Mouse (Mus musculus): ENCODE data around the gene Eif4b.

Gene Eif4b

DNA sequence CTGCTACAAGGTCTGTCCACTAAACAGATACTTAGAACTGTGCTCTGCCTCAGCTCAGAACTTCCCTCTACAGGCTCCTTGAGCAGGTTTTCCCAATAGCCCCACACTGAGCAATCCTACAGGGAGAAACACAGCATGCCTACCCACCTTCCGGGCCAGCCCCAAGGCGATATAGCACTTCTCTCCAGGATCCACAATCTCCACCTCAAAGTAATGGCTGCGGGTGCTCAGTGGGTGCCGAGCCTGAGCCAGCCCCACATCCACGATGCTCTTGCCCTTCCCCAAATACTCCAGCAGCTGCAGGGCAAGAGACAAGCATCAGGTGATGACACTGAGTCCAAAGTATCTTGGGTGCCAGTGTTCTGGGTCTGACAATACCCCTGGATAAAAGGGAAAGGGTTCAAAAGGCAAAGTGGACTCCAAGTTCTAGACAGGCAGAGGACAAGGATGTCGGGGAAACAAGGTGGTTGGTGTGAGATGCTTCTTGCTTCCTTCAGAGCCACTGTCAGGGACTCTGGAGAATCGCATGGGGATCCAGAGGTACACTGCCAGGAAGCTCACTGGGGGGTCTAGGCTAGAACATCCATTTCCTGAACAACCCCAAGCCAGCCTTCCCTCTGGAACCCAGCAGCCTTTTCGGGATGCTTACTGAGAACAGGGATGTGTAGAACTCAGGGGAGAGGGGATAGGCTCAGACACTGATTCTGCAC lies 45.7 kb downstream of the Eif4b start:
- DNase-seq: no peak

DNA sequence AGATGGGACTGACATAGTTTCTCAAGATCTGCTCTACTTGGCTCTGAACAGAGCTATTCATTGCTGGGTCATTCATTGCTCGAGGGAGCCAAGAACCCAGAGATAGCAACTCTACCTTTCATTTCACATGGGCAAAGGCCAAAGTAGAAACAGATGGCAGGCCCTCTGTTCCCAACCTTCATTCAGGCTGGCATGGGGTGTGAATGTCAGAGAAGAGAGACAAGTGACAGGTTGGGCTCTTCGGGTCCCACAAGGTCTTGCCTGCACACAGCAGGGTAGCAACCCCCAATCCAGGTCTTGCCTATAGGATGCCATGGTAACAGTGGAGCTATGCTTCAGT lies 46.2 kb downstream of the Eif4b start:
- no peak for DNase-seq

GRCm38 (mm10) chr15:102120530-102120929 lies 47.0 kb downstream of the Eif4b start:
- DNase-seq: peak in 1 of 2 experiments; percentile 55

- DNase-seq: peak; percentile 83 to 87
Observed at GRCm38 (mm10) chr15:102126303-102126702, 52.7 kb downstream of the Eif4b start.

DNA sequence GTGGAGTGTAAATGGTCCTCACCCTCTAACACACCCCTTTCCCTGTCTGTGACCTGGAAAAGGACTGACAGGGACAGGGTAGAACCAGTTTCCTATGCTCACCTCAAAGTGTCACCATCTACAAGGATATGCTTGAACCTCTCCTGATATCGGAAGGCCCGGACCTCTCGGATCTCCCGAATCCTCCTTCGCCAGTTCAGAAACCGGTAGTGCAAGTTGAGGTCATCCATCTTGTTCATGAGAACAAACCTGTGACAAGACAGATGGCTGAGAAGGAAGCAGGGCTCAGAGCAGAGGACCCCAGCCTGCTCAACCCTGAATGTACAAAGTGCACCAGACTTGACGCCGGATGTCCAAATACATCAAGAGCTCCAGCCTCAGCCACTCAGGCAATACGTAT lies 59.7 kb downstream of the Eif4b start:
- peak in 1 of 2 experiments; percentile 58 for DNase-seq

DNA sequence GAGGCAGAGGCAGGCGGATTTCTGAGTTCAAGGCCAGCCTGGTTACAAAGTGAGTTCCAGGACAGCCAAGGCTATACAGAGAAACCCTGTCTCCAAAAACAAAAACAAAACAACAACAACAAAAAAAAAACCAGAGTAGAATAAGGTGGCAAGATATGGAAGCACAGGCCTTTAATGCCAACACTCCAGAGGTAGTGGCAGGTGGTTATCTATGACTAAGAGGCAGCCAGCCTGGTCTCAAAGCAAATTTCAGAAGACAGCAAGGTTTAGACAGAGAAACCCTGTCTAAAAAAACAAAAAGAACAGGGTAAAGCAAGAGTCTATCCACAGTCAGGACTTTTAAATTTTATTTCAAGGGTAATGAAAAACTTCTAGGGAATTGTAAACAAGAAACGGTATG lies 61.1 kb downstream of the Eif4b start:
- DNase-seq: no peak

DNA sequence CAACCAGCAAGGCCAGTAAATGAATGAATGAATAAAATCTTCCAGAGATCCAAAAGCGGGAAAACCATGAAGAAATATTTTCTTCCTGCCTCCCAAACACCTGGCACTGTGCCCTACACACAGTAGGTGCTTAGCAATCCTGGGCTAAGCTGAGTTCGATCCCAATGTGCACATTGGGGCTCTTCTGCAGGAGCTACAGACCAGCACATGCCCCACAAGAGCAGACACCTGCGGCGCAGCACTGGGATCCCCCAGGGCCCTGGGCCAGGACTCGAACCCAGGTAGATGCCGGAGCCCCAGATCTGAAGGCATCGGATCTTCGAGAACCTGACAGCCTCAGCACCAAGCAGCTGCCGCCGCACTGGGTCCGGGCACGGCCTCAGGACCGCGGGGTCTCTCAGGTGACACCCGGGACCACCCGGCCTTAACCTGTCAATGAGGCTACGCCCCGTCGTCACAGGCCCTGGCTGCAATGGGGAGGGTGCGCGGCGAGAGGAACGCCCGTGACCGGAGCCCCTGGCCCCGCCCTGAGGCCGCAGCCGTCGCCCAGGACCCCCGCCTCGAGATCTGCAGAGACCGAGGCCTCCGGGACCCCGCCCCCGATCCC lies 62.1 kb downstream of the Eif4b start:
- no peak for DNase-seq

DNA sequence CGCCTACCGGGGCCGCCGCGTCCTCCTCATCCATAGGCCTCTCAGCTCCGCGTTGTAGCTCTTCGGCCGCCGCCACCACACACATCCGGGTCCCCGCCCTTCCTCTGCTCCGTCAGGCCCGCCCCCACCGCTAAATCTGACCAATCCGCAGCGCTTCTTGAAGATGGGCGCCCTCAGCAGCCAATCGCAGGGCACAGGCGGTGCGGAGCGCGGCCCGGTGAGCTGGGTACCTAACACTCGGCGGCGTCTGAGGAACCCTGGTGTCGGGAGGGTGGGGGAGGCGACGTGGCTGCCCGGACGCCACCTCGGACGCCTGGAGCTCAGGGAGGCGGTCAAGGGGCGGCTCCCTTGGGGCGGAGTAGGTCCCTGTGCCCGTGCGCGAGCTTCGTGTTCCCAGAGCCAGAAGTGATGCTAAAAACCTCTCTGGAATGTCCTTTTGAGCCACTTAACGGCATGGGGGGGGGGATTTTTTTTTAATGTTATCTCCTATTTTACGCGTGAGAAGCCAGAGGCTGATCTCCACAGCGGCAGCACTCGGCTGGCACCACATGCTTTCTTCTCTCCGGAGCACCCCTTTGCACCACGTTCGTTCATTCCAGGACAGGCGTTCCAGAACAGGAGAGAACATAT lies 62.7 kb downstream of the Eif4b start, which contains the start of gene Spryd3:
Gene Spryd3, minus strand, starts transcription at position 106 of the 630 bp plus-strand sequence.
- peak; percentile 96 to 97 for DNase-seq

DNA sequence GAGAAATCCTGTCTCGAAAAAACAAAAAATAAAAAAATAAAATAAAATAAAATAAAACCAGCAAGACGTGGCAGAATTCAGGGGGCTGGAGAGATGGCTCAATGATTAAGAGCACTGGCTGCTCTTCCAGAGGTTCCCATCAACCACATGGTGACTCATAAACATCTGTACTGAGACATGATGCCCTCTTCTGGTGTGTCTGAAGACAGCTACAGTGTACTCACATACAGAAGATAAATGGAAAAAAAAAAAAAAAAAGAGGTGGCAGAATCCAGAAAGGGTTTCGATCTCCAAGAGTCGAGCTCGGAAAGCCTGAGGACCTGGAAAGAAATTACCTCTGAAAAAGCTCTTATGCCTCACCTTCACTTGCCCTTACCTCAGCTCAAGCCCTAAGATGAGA lies 67.5 kb downstream of the Eif4b start:
- DNase-seq: no peak

DNA sequence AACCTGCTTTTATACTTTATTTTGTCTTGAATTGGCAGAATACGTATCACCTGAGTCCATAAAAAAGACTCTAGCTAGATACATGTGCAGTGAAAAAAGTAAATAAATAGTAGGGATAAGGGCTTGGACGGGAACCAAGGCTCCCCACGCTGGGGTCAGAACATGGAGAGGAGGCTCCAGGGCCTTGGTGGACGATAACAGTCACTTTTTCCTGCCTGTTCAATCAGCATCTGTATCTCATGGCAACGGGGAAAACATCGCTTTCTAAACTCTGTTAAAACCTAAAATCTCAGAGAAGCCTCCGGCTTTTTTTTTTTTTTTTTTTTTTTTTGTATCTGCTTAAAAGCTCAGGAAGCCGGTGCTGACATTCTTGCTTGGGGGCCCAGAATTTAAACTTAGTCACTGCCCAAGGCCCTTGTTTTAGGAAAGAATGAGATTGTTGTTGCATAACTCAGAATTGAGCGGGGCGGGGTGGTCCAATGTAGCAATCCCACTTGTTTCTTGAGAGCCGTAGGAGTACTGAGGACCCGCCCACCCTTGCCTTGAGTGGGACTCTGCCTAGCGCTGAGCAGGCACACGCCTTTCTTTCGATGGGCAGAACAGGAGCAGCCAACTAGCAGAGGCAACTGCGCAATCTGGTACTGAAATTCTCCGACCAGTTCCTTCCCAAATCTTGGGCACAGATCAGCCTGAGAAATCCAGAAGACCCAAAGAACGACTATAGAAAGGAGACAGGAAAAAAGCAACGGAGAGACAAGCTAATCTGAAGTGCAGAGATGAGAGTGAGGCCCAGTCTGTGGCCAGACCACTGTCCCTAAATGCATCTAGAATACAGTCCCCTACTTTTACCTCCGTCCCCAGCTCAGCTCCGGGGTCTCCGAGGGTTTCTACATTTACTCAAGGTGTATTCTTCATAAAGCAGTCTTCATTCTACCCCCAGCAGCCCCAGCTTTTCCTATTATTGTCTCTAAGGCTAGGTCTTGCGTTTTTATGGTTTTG lies 69.6 kb downstream of the Eif4b start:
- DNase-seq: no peak

DNA sequence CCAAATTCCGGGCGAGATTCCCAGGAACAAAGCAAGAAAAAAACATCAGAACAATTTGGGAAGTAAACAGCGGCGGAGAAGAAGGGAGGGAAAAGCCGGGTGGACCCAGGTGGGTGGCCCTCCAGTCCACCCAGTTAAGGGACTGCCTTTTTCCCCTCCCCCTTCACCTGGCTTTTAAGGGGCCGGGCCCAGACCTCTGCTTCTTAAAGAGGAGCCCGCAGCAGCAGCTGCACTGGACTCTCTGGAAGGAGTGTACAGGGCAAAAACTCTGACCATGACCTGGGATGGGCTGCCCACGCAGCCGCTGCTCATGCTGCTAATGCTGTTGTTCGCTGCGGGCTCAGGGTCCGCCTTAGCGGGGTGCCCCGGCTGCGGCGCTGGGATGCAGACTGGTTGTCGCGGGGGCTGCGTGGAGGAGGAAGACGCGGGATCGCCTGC lies 70.7 kb downstream of the Eif4b start, which contains the start of gene Igfbp6:
Gene Igfbp6, plus strand, starts transcription at position 89 of the 438 bp plus-strand sequence.
- no peak for DNase-seq

- DNase-seq: no peak
Observed at GRCm38 (mm10) chr15:102144726-102145125, 71.2 kb downstream of the Eif4b start.

GRCm38 (mm10) chr15:102145330-102145729 lies 71.8 kb downstream of the Eif4b start:
- DNase-seq: no peak

DNA sequence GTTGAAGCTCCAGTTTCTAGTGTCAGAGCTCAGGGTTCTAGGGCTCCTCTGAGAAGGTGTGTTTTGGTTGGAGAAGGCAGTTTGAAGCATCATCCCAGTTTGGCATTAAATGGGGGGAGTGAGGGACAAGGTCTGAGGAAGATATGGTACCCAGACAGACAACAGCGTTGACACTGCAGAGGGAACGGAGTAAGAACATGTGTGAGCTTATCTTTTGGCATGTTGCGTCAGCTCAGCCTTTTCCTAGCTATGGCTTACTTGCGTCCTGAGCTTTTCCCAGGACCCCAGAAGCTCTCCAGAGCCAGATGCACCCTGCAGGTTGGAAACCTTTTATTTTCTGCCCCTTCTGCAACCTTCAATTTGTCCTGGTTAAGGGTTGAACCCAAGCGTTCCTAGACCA lies 72.5 kb downstream of the Eif4b start:
- no peak for DNase-seq
